Mouse (Mus musculus) left cerebral cortex, adult 2 months (tissue): ENCODE measurements at regions not wholly inside any gene's neighbourhood (a gene's known extent, or its start where the extent isn't known, plus 50 kb on each side); places are given as distances from the start of the nearest gene placed in this dataset.

Experiments used
- DNase-seq, 2 experiments: peaks; one replicate each; pipeline ENCODE4 v3.0.0; 2021 to 2022; ENCODE audit warnings: low spot score in 2 of 2, mixed read lengths in 1 of 2; ENCODE audit errors: extremely low spot score in 1 of 2
- H3K27ac ChIP-seq: fragments of 200-600 bp; 2 replicates; pipeline ENCODE4 v1.8.1; 2022
- H3K4me3 ChIP-seq: fragments of 200-600 bp; 2 replicates; pipeline ENCODE4 v1.8.1; 2022
- CTCF ChIP-seq: fragments of 200-600 bp; IDR thresholded peaks from 2 replicates; pipeline ENCODE4 v1.8.1; 2022; ENCODE audit warnings: antibody characterized with exemption, mild to moderate bottlenecking, moderate library complexity
- intact Hi-C: fragments of 180-260 bp; cut with DNase I; formaldehyde crosslinking; loops from one replicate; pipeline ENCODE4 v1.15.1; 2025

DNA sequence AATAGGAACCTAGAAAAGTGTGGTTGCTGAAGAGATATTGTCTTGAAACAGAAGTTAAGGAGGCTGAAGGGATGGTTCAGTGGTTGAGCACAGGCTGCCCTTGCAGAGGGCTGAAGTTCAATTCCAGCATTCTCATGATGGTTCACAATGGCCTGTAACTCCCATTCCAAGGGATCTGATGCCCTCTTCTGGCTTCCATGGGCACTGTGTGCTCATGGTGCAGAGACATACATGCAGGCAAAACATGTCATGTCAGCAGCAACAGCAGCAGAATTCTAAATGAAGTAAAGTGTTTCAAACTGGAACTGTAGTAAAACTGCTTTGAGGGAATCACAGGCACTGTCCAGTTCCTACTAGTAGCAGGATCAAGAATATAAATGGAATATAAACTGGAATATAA lies 162.7 kb upstream of the Zpld1 start:
- DNase-seq: no peak
- intact Hi-C loops: loop anchor here (10.0 kb wide), 1 partner anchor 476 kb away; no protein-coding TSS in a partner anchor
- H3K27ac ChIP-seq: no peak overlapping the region
- H3K4me3 ChIP-seq: no peak overlapping the region
- TF ChIP-seq CTCF: peak; percentile 53

DNA sequence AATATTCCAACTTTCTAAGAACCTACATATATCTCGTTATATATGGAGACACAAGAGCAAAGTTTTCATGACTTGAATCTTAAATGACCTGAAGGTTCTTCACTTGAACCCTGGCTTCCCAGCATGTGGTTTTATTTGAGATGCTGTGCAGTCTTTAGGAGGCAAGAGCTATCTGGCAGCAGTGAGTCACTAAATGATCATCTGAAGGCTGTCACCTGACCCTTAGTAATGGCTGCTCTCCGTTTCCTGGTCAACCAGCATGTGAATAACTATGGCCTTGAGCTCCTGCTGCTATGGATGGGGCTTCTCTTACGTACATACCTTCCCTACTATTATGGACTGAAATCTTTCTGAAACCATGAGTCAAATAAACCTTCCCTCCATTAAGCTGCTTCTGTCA lies 149.8 kb upstream of the Zpld1 start:
- Histone ChIP-seq H3K27ac (no peak overlapping the region), H3K4me3 (no peak overlapping the region)
- DNase-seq: no peak
- intact Hi-C loops: no loop called here
- TF ChIP-seq CTCF: no peak

DNA sequence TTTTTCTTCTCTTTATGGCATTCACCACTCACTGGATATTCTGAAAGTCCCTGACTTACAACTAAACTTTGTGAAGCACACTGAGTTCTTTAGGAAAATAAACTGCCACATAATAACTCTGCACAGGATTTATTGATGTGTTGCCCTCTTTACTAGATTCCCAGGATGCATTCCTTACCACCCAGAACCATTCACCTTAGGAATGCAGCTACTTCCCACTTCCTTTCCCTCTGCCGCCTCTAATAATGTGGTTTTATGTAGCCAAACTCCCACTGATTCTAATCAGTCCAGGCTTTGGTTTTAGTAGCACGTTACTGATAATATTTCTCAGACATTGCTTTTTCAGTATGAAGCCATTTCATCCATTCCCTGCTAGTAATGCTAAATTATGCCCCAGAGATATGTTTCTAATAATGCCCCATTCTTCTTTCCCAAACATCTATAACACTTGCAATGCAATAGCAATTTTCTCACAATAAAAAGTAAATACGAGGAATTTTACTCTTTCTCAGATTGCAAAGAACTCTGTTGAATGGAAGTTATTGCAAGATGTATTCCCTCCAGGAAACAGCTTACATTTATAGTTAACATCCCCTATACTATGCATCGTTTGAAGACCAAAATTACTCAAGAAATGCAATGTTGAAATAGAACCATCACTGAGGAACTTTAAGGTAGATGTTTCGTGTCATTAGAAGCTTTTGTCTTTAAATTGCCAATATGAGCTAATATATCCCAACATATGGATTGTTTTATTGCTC lies 145.2 kb upstream of the Zpld1 start:
- intact Hi-C loops: no loop called here
- DNase-seq: no peak
- no peak overlapping the region for H3K27ac ChIP-seq
- TF ChIP-seq CTCF: no peak
- no peak overlapping the region for H3K4me3 ChIP-seq

DNA sequence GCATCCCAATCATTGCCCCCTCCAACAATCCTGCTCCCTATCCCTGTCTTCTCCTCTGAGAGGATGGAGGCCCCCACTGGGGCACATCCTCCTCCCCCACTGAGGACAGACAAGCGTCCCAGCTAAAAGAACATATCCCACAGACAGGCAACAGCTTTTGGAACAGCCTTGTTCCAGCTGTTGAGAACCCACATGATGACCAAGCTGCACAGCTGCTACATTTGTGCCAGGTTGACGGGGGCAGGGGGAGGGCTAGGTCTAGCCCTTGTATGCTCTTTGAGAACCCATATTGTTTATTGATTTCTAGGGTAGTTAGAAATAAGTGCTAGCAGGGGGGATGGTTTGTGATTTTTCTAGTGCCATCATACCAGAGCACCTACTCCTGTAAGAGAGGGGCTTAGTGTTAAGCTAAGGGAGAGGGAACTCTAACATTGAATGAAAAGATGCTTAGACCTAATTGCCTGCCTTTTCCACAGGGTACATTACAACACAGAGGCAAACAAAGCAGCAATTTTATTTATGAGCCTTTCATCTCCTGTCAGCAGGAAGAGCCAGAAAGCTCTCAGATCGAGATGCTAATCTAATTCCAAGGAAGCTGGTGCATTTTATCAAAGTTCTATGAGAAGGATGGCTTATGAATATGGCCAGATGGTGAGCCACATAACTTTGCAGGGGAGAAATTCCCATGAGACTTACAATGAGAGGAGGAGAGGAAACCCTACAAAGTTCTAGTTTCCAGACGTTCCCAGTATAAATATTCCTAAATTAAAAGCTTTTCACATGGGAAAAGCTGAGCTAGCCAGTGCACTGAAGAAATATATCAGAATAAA lies 137.6 kb upstream of the Zpld1 start:
- H3K4me3 ChIP-seq: no peak overlapping the region
- H3K27ac ChIP-seq: no peak overlapping the region
- no peak for TF ChIP-seq CTCF
- intact Hi-C loops: no loop called here
- DNase-seq: no peak

DNA sequence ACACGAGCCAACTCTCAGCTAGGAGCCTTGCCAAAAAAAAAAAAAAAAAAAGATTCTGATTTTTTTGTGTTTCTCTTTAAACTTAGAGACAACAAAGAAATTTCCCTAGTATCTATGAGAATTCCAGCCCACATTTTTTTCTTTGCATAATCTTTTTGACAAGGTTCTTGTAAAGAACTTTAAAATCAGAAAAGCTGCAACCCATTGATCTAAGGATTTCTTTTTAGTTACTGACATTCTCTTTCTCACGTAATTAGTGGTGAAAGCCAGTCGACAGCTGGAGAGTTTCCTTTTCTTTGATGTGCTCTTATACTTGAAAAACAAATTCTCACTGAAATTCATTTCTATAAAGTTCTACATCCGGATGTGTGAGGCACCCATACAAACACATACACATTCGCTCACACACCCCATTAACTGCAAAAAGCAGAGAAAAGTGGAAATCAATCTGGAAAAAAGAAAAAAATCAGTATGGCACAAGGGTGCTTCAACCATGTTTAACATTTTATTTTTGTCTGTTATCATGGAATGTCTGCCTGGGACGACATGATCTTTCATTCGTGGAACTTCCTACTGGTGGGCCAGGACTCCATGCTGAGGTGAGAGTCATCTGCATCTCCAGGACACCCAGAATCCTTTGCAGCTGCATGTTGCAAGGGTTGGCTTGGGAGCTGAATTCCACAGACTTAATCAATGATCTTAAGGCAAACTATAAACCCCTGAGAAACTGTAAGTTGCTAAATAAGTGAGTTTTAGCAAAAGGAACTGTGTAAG lies 124.0 kb upstream of the Zpld1 start:
- Histone ChIP-seq H3K4me3 (no peak overlapping the region), H3K27ac (no peak overlapping the region)
- no peak for TF ChIP-seq CTCF
- no peak for DNase-seq
- intact Hi-C loops: no loop called here

DNA sequence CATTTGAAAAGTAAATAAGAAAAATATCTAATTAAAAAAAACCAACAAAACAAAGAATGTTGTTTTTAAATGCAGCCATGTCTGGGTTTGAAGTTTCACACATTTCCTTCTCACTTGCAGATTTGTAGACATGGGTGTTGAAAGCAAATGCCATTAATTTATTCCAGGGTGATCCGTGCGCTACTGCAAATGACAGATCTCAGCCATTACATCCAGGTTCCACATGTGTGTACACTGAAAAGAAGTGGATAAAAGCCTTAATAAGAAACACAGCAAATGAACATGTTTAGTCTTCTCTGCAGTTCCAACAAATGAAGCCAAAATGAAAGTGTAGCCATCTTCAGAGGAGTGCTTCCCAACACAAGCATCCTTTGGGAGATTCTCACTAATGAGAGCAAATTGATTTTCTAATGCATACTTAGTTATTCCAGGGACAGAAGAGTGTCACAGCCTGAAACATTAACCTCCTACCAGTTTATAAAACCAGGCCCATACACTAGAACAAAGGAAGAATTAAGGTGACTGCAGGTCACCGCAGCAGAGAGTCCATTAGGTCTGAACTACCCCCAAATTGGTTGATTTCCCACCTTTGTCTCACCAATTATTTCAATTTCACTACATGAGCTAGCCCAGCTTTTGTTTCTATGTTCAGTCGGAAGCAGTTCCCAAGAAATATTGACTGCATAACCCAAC lies 123.2 kb upstream of the Zpld1 start:
- no peak for TF ChIP-seq CTCF
- intact Hi-C loops: no loop called here
- no peak for DNase-seq
- Histone ChIP-seq H3K4me3 (no peak overlapping the region), H3K27ac (no peak overlapping the region)

DNA sequence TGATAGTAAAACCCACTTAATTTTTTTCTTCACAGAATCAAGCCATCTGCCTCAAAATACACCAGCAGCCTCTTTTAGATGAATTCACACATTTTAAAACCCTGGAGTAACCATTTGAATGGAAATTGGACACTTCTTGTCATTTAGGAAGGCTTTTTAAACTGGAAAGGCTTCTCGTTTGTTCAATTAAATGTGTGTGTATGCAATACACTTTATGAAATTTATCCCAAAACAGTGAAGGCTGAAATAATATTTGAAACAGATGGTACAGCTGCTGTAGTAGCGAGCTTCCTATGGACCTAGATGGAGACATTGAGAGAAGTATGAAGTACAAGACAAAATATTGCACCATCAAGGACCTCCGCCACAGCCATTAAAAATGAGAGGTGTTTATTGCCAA lies 121.1 kb upstream of the Zpld1 start:
- intact Hi-C loops: no loop called here
- no peak for DNase-seq
- TF ChIP-seq CTCF: no peak
- no peak overlapping the region for H3K27ac ChIP-seq
- H3K4me3 ChIP-seq: no peak overlapping the region

DNA sequence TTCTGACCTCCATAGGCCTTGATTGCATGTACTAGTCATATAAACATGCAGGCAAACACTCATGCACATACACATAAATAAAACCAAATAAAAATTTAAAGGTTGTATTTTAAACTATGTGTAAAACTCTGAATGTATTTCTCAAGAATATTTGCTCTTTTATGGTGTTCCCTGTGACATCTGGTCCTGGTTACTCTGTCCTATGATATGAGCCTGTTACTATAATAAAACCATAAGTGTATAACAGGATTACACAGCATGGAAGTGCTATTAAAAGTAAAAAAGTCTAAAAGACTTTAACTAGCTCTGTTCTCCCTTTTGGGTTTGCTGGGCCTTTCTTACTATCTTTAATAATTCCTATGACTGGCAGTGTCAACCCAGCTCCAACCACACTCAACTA lies 103.0 kb upstream of the Zpld1 start:
- no peak for TF ChIP-seq CTCF
- intact Hi-C loops: no loop called here
- Histone ChIP-seq H3K27ac (no peak overlapping the region), H3K4me3 (no peak overlapping the region)
- DNase-seq: no peak

DNA sequence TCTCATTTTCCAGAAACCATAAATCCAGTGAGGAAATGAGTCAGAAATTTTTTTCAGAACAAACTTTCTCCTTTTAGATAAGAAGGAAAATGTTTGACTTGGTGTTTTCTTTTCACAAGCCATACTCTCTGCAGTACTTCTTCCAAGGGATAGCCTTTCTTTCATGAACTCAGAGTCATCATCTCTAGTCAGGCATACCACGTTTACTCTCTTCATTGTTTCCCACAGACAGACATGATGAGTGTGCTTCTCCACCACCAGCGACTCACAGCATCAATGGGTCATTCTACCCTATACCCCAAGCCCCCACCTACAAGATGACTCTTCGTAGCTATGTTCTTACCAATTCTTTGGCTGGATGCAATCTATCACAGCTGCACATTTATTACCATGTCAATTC lies 97.1 kb upstream of the Zpld1 start:
- no peak for DNase-seq
- H3K4me3 ChIP-seq: no peak overlapping the region
- no peak overlapping the region for H3K27ac ChIP-seq
- TF ChIP-seq CTCF: no peak
- intact Hi-C loops: no loop called here

DNA sequence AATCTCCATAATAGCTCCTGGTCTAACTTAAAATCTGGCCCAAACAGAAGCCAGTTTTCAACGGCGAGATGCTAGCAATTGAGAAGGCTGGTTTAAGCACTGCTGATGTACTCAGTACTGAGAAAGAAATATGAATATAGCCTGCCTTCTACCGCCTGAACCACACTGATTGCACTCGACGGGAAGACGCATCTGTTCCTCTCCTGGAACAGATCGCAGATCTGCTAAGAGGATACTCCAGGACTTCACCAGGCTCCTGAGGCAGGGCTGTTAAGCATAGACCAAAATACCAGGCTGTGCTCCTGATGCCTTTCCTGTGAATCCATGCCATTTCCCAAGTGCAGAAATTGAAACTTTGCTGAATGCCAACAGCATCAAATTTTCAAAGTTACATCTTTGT lies 92.6 kb upstream of the Zpld1 start:
- DNase-seq: no peak
- Histone ChIP-seq H3K4me3 (no peak overlapping the region), H3K27ac (no peak overlapping the region)
- intact Hi-C loops: no loop called here
- no peak for TF ChIP-seq CTCF

DNA sequence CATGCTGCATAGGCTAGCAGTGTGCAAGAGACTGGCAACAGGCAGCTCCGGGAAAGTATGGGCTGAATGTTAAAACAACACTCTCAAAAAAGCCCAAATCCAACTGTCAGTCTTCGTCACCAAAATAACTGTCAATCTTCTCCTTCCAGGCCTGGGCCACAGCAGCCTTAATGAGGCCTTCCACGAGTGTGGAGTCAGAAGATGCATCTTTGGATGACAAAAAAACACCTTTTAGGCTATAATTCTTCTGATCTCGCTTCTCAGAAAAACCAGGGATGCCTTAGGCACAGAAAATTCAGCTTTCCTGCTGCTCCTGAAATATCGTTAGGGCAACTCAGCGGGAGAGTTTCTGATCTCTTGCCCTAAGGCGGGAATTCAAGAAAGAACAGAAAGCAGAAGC lies 82.2 kb upstream of the Zpld1 start:
- DNase-seq: no peak
- Histone ChIP-seq H3K27ac (no peak overlapping the region), H3K4me3 (no peak overlapping the region)
- intact Hi-C loops: no loop called here
- TF ChIP-seq CTCF: no peak
